Mouse (Mus musculus): Measurements from ENCODE around the gene Gipc3. TPM values are rescaled to one million over a fixed set of nuclear protein-coding genes. Genes with fewer than 3 reads are reported as not detected.

Gene Gipc3
- total RNA-seq, 4 experiments from 2014 or later: 1.3 to 2.2 (median 1.7) TPM

GRCm38 (mm10) chr10:81349146-81349545 lies 6.1 kb upstream of the Gipc3 start:
- no peak for DNase-seq (ENCODE audit: low spot score in 2 of 2)

GRCm38 (mm10) chr10:81346453-81347067 lies 3.5 kb upstream of the Gipc3 start:
- no peak for DNase-seq (ENCODE audit: low spot score in 2 of 2)

- no peak for DNase-seq (ENCODE audit: low spot score in 2 of 2)
These were observed 2.1 kb upstream of the Gipc3 start for GRCm38 (mm10) chr10:81345162-81345534.

- DNase-seq (ENCODE audit: low spot score in 2 of 2): no peak
These were observed 1.5 kb upstream of the Gipc3 start for GRCm38 (mm10) chr10:81344421-81345161.

GRCm38 (mm10) chr10:81341333-81341949 lies 1.6 kb downstream of the Gipc3 start:
- DNase-seq (ENCODE audit: low spot score in 2 of 2): no peak

GRCm38 (mm10) chr10:81340551-81341332 lies 2.3 kb downstream of the Gipc3 start:
- no peak for DNase-seq (ENCODE audit: low spot score in 2 of 2)

- DNase-seq (ENCODE audit: low spot score in 2 of 2): no peak
These were observed 6.5 kb downstream of the Gipc3 start for GRCm38 (mm10) chr10:81336558-81336957.

- DNase-seq (ENCODE audit: low spot score in 2 of 2): no peak
These were observed 7.4 kb downstream of the Gipc3 start for GRCm38 (mm10) chr10:81335393-81336340.

GRCm38 (mm10) chr10:81334324-81334723 lies 8.7 kb downstream of the Gipc3 start:
- DNase-seq (ENCODE audit: low spot score in 2 of 2): no peak

- no peak for DNase-seq (ENCODE audit: low spot score in 2 of 2)
These were observed 10.8 kb downstream of the Gipc3 start for GRCm38 (mm10) chr10:81332277-81332676.

- no peak for DNase-seq (ENCODE audit: low spot score in 2 of 2)
These were observed 13.1 kb downstream of the Gipc3 start for GRCm38 (mm10) chr10:81330007-81330406.

GRCm38 (mm10) chr10:81329194-81329975 lies 13.7 kb downstream of the Gipc3 start:
- no peak for DNase-seq (ENCODE audit: low spot score in 2 of 2)

- no peak for DNase-seq (ENCODE audit: low spot score in 2 of 2)
These were observed 14.7 kb downstream of the Gipc3 start, which contains the start of gene Tbxa2r for GRCm38 (mm10) chr10:81328386-81328785. Gene Tbxa2r, plus strand, starts transcription at chr10:81328731.

- DNase-seq (ENCODE audit: low spot score in 2 of 2): no peak
These were observed 15.1 kb downstream of the Gipc3 start for GRCm38 (mm10) chr10:81327959-81328358.

GRCm38 (mm10) chr10:81326858-81327257 lies 16.2 kb downstream of the Gipc3 start:
- DNase-seq (ENCODE audit: low spot score in 2 of 2): no peak

GRCm38 (mm10) chr10:81325781-81326180 lies 17.3 kb downstream of the Gipc3 start:
- no peak for DNase-seq (ENCODE audit: low spot score in 2 of 2)

GRCm38 (mm10) chr10:81325176-81325575 lies 17.9 kb downstream of the Gipc3 start:
- DNase-seq (ENCODE audit: low spot score in 2 of 2): no peak

GRCm38 (mm10) chr10:81323791-81324530 lies 19.1 kb downstream of the Gipc3 start:
- DNase-seq (ENCODE audit: low spot score in 2 of 2): no peak

- no peak for DNase-seq (ENCODE audit: low spot score in 2 of 2)
These were observed 19.8 kb downstream of the Gipc3 start for GRCm38 (mm10) chr10:81323141-81323775.

Measured in layer of hippocampus, adult 8-10 months (tissue).